Mouse (Mus musculus): Measurements from ENCODE around the gene Bag1.
A peak's percentile ranks its signal among the peaks of the same experiment; 100 is the strongest.

Gene Bag1

GRCm38 (mm10) chr4:40948160-40948708, at the start of gene Bag1, which contains the start of gene Chmp5:
Gene Bag1 (minus strand): TSS chr4:40948294.
Gene Chmp5 (plus strand): TSS chr4:40948407.
- DNase-seq = peak; percentile 99

- no peak for DNase-seq
These were observed 48.2 kb upstream of the Bag1 start for GRCm38 (mm10) chr4:40996302-40996701.

- no peak for DNase-seq
These were observed 41.5 kb upstream of the Bag1 start for GRCm38 (mm10) chr4:40989633-40990032.

GRCm38 (mm10) chr4:40983686-40984085, 35.6 kb upstream of the Bag1 start:
- no peak for DNase-seq

GRCm38 (mm10) chr4:40982486-40982885, 34.4 kb upstream of the Bag1 start:
- no peak for DNase-seq

GRCm38 (mm10) chr4:40979430-40979829, 31.3 kb upstream of the Bag1 start:
- no peak for DNase-seq

GRCm38 (mm10) chr4:40976651-40977050, 28.6 kb upstream of the Bag1 start:
- DNase-seq = no peak

GRCm38 (mm10) chr4:40975678-40976077, 27.6 kb upstream of the Bag1 start:
- no peak for DNase-seq

- no peak for DNase-seq
These were observed 25.9 kb upstream of the Bag1 start for GRCm38 (mm10) chr4:40974011-40974410.

GRCm38 (mm10) chr4:40971744-40972143, 23.6 kb upstream of the Bag1 start:
- DNase-seq = no peak

GRCm38 (mm10) chr4:40970842-40971701, 23.0 kb upstream of the Bag1 start, which contains the start of gene Nfx1:
Gene Nfx1 (plus strand): TSS chr4:40970906.
- peak; percentile 92 for DNase-seq

GRCm38 (mm10) chr4:40970592-40970841, 22.4 kb upstream of the Bag1 start:
- DNase-seq = no peak

- peak; percentile 18 for DNase-seq
These were observed 21.9 kb upstream of the Bag1 start for GRCm38 (mm10) chr4:40969781-40970591.

- no peak for DNase-seq
These were observed 21.1 kb upstream of the Bag1 start for GRCm38 (mm10) chr4:40969161-40969560.

GRCm38 (mm10) chr4:40963536-40963935, 15.4 kb upstream of the Bag1 start:
- DNase-seq = no peak

- no peak for DNase-seq
These were observed 7.8 kb upstream of the Bag1 start for GRCm38 (mm10) chr4:40955942-40956341.

GRCm38 (mm10) chr4:40953521-40953920, 5.4 kb upstream of the Bag1 start:
- no peak for DNase-seq

GRCm38 (mm10) chr4:40947565-40948159, 432 bp downstream of the Bag1 start:
- no peak for DNase-seq

- no peak for DNase-seq
These were observed 1.5 kb downstream of the Bag1 start for GRCm38 (mm10) chr4:40946516-40947121.

GRCm38 (mm10) chr4:40943651-40944050, 4.4 kb downstream of the Bag1 start:
- no peak for DNase-seq

- DNase-seq = no peak
These were observed 9.3 kb downstream of the Bag1 start for GRCm38 (mm10) chr4:40938793-40939192.

- no peak for DNase-seq
These were observed 11.8 kb downstream of the Bag1 start for GRCm38 (mm10) chr4:40936175-40936839.
